Mouse (Mus musculus) cerebellum, adult 18-20 months (tissue): ENCODE results near the gene Camk1g.

Experiments used
- DNase-seq, 2 experiments: peaks; one replicate each; pipeline ENCODE4 v3.0.0; 2021

The Camk1g gene

DNA sequence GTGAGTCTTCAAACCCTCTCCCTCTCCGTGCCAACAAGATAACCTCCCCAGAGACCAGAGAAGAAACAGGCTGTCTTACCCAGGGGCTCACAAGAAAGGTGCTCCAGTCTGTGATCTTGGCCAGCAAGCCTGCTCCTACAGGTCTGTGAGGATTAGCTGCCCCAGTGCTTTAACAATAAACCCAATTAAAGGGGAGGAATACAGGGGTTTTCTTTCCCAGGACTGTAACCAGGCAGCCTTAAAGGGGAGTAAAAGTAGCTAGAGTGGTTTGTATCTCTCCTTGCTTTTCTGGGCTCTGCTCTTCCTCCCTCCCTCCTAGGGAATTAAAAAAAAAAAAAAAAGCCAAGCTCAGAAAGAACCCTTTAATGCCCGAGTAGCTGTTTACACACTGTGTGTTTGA, at the start of gene Camk1g:
Camk1g (minus strand) TSS at position 203 of the 400 bp plus-strand sequence.
- DNase-seq, result no peak

DNA sequence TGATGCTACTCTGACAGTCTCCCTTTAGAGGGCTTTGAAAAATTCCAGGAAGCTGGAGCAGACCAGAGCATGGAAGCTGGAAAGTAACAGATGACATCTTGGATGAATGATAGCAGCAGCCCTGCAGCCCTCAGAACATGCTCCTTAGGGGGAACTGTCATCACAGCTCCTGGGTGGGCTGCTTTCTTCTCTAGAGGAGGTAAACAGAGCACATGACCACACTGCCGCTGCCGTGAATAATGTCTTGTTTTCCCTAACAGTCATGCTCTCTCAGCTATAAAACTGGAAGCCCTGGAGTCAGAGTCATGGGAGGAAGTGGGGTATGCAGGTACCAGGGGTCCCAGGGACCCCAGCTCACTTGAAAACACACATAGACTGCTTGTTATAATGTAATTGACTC, 49.1 kb upstream of the Camk1g start:
- DNase-seq, result no peak

DNA sequence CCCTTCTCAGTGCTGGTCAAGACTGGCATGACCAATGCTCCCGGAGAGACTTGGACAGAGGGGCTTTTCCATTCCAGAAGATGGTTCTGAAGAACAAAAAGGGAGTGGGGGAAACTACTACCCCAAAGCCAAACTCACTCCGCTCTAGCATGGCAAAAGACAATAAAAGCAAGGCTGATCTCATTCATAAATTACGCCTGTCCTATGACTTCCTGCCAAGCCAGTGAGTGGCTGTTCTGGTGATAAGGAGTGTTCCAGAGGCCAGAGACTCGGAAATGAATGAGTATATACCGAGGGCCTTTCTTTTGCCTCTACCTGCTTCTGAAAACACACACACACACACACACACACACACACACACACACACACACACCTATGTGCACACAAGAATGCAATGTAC, 48.6 kb upstream of the Camk1g start:
- no peak for DNase-seq

DNA sequence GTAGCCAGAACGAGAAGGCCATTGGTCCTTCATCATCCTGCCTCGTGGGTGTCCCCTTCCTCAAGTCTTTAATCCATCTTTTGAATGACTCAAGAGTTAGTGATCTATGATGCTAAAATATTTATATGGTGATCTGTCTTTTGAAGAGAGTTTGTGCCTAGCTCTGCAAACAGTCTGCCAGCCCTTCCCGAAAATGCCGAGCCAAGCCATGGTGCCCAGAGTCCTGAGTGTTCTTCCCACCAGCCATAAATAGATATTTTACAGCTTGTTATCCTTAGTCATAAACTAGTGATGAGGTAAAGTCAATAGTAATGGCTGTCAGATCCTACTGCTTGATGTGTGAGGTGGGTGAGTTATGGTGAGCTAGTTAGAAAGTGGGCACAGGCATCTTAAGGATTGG, 44.0 kb upstream of the Camk1g start:
- DNase-seq, result no peak

DNA sequence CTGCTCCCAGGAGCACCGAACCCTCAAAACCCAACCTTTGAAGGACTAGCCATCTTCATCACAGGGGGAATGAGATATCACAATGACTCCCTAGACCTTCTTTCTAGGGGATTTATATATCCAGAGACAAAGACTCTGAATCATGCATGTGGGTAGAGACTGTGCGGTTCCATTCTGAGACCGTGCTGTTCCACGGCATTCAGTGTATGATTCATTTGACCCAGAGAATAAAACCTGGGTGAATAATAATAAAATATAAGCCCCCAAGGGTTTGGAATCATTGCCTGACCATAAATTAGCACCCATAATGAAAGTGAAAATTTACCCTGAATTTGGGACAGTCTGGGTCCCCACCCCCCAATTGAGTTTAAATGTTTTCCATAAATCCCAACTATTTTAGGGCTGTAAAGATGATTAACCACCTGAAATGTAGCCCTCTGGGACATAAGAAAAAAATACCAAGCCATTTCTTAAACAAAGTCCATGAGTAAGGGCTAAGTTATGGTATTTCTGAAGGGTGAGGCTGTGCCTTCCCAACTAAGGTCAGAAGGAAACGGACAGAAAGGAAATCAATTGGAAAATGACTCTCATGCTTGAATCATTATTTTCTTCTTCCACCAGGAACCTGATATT, 43.4 kb upstream of the Camk1g start:
- DNase-seq, result no peak

DNA sequence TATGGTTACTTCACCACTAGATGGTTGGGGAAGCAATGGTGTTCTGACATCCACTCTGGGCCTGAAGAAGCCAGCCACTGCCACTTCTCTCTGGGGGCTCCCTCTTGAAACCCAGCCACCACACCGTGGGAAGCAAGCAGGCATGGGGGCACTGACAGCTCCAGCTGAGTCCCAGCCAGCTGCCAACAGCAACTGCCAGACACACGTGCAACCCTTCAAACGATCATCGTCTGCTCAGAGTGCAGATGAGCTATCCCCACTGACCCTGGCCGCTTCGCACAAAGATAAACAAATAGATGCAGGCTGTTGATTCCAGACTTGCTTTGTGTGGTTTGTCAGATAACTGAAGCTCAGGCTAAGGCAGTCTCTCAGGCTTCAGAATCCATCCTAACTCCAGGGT, 37.4 kb upstream of the Camk1g start:
- DNase-seq, result no peak

DNA sequence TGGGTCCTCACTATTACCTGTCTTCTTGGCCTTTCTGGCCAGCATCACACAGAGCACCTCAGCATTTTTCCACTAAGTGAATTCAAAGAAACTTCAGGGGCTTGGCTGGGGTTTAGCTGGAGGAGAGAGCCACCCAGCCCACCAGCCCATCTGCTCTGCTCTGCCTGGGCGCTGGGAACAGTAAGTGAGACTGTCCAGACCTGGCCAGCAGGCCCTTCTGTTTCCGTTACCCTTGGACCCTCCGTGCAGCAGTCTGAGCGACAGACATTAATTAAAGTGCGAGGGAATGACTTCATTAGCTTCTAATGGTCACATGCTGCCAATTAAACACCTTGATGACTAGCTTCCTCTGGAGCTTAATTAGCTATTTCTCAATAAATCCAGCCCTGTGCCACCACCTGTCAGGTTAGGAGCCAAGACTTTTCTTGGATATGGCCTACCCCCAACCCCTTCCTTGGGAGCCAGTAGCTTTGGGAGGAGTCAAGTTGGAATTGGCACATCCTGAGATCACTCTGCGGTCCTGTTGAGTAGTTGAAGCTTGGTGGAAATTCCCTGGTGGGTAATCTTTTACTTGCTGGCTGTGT, 36.1 kb upstream of the Camk1g start:
- no peak for DNase-seq

DNA sequence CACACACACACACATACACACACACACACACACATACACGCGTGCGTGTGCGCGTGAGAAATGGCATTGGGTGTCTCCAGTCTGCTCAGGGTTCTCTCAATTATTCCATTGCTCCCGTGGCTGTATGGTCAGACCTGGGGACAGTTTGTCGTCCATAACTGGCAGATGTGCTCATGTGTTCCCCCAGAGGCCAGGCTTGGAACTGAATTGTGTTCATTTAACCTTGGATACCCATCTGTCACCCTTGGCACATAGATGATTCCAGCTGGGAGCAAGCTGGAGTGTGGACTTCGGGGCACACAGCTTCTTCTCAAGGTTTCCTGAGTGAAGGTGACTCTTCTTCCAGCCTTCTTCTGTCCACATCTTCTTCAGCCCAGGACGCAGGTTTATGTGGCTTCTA, 31.6 kb upstream of the Camk1g start:
- DNase-seq, result no peak

DNA sequence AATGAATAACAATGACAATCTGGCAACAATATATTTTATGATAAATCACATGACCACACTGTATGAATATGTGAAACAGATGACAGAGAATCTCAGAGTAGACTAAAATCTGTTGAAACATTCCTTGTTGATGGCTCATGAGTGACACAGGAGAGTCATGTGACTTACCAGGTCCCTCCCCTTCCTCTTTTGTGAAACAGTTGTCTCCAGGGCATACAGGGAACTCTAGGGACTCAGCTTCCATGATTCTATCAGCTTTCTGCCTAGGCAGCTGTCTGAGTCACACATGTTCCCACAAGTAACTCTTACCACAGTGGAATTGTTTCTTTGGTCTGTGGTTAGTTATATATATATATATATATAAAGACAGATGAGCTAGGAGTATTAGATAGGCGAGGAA, 30.2 kb upstream of the Camk1g start:
- DNase-seq, result no peak

DNA sequence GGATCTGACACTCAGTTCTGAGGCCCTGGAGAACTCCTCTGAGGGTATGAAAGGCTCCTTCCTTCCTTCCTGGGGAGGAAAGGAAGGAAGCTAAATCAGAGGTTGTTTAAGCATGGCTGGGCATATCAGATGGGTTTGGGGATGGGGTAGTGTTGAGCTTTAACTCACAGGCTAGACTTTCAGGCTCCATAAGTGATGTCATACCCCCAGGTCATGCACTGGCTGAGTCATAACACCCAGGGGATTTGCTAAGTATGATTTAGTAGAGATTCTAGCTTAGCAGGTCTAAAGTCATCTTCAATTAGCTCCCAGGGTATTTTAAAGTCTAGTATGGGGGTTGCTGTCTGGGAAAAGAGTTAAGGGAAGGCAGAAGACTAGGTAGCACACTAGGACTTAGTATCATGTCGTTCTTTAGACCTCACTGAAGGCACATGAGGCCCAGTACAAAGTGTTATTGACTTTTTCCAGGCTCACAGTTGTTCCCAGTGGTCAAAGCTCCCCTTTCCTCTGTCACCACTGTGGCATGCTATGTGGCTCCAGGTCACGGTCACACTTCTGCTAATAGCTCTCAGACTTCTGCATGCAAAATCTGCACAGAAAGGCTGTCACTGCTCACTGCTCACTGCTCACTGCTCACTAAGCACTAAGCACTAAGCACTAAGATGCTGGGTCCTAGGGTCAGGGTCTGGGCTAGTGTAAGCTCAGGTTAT, 28.8 kb upstream of the Camk1g start:
- DNase-seq, result no peak

DNA sequence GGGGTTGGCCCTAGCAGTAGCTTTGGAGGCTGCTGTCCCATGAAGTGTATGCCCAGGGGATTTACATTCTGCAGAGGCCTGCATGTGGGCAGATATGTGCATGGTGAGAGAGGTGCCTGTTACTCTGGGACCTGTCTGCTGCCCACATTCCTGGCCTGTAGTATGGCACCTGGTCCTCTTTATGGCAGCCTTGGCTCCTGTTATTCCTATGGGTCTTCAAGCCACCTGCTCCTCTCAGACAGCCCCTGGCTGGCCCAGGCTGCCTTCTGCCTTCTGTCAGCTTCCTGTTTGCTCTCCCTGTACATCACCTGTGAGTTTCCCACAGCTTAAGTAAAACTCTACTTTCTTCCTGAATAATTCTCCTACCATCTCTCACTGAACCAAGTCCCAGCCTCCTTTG, 27.0 kb upstream of the Camk1g start:
- peak in 1 of 2 experiments; percentile 30 for DNase-seq

DNA sequence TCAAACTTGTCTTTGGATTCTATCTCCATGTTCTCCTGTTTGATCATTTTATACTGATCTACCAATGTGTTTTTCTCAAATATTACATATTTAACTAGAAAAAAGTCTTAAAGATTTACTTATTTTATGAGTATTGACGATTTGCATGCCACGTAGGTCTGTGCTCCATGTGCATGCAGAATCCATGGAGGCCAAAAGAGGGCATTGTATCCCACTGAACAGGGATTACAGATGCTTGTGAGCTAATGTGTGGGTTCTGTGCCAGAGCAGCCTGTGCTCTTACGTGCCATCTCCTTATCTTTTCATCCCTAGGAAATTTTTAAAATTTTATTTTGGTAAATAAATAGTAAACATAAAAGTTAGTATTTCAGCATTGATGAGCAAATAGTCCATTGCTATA, 22.2 kb upstream of the Camk1g start:
- DNase-seq, result no peak

DNA sequence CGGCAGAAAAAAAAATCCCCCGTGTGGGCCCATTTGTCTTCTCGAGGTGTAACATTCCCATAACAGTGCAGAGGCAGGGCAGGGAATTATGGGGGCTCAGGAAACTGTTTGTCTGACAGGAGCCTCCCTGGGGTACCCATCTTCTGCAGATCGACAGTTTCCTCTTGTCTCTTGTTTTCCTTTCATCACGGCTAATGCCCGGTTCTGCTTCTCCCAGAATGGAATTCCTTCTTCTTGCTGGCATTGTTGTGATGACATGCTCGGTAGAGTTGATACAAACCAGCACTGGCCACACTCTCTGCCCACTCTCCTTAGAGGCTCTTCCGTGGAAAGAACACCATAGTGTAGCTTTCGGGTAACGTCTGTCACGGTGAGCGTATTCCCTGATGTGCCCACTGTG, 19.9 kb upstream of the Camk1g start:
- DNase-seq, result no peak

DNA sequence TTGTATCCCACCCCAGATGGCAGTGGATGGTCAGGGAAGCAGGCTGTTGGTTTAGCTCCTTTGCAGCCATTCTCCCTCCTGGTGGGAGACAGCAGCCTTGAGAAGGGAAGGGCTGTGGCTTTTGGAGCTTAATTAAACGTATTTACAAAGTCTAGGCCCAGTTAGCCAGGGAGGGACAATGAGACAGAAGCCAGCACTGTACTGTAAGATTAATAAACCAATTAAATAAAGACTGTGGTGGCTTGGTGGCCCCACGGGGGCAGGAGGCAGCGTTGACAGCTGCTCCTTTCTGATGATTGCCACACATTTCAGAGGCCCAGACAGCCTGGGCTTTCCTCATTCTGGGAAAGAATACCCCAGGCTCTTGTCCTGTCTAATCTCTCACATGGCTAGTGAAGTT, 19.4 kb upstream of the Camk1g start:
- DNase-seq, result no peak

DNA sequence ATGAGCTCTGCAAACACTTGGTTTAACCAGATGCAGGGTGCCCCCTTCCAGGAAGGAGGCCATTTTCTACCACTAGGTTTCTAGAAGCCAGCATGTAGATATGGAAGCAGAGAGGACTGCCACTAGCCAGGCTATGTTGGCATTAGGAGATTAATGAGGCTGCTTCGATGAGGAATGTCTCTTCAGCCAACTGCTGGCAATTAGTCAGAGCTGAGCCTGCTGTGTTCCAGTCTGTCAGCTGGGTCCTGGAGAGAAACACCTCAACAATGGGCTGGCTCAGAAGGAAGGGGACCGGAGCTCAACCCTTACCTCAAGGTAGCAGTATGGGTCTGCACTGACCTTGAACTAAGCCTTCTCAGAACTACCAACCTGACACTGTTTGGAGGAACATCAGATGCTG, 17.1 kb upstream of the Camk1g start:
- peak; percentile 53 to 60 for DNase-seq

DNA sequence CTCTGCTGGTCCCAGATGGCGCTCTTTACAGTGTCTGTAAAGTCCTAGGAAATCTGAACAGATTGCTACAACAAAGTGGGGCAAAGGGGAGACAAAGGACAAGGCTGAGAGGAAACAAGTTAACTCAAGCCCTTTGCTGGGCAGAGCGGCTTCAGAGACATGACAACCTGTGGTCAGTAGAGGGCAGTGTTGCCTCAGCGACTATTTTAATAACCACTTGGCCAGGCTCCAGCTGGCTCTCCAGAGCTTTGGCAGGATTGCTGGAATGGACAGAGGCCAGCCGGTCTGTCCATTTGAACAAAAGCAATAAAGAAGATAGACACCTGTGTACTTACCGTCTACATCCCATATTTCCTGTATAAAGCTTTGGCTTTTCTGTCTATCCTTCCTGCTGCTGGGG, 16.0 kb upstream of the Camk1g start:
- DNase-seq, result peak; percentile 90 to 97

DNA sequence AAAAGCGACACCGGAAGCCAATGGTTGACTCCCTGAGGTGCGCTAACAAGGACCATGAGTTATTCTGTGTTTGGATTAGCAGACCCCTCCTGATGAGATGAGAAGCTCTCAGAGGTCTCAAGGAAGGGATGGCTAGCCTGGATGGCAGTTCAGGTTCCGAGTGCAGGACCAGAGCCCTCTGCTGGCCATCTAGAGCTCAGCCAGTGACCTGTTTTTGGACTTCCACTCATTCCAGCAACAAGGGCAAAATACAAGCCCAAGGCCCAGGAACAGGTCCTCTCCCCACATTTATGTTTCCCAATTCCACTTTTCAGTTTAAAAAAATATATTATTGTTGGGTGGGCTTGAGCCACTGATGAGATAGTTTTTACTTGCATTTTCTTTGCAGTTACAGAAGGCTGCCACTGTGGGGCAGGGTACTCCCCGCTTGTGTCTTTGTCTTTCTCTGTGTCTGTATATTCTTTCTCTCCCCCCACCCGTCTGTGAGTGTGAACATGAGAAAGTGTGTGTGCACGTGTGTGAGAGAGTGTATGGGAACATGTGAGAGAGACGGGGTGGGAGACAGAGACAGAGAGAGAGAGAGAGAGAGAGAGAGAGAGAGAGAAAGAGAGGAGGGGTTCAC, 12.9 kb upstream of the Camk1g start:
- peak; percentile 71 to 75 for DNase-seq

DNA sequence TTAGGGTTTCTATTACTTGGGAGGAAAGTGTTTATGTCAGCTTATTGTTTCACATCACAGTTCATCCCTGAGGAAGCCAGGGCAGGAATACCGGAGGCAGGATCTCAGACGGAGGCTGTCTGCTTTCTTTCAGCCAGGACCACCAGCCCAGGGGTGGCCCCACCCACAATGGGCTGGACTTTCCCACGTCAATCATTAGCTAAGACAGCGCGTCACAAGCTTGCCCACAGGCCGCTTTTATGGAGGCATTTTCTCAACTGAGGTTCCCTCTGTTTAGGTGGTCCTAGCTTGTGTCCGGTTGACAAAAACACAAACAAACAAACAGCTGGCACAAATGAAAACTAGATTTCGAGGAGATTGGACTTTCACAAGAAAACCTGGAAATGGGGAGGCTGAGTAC, 12.3 kb upstream of the Camk1g start:
- no peak for DNase-seq

DNA sequence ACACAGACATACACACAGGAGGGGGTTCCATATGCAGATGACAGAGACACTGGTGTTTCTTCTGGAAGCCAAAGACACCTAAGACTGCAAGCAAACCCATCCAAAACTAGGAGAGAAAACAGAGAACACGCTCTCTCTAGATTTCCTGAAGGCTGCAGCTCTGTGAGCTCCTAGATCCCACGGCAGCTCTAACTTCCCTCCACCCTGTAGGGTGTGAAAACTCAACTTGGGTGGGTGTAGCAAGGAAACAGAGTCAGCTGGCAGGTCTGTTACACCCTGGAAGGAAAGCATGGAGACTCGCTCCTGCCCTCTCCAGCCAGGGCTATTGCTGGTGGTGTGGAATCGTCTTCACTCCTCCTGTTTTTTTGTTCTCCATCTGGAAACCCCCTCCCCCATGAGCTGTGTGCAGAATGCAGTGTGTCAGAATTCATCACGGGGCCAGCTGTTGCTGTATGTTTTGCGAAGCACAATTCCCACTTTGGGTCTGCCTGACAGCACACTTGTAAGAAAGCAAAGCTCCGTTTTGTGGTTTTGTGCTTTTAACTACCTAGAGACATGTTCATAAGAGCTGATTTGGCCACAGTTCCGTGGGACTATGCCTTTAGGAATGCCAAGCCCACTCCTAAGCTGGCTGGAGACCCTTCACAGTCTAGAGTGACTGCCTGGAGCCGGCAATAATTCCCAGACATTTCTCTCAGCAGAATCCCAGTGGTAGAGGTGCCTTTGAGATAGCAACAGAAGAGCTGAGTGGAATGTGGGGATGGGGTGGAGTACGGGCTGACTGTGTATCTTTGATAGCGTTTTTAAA, 11.7 kb upstream of the Camk1g start:
- no peak for DNase-seq

DNA sequence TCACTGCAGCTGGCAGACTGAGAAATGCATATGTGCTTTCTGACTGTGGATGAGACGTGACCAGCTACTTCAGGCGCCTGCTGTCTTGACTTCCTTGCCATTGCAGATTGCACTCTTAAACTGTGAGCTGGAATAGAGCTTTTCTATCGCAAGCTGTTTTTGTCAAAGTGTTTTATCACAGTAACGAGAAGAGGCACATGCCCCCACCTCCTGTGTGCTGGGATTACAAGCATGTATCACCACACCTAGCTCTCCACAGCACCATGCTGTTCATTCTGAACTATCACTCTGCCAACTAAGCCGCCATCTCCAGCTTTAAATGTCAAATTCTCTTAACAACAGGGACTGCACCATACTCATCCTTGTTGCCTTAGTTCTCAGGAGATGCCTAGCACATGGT, 10.8 kb upstream of the Camk1g start:
- no peak for DNase-seq

DNA sequence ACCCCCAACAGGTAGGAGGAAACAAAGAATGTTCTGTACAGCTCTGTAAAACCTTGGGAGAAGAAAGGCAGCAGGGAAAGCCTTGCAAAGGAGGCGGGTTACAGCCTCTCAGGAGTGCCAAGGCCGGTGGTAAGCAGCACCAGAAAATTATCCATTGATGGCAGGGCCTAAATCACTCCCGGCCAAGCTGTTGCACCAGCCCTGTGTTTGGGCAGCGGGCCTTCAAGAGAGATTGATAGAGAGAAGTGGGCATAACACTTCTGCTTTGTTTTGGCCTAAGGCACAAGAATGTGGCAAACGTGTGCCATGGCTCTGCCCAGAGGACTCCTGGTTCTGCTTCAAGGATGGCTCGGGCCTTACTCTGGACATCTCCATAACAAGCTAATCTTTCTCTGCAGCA, 9.5 kb upstream of the Camk1g start:
- DNase-seq, result no peak

DNA sequence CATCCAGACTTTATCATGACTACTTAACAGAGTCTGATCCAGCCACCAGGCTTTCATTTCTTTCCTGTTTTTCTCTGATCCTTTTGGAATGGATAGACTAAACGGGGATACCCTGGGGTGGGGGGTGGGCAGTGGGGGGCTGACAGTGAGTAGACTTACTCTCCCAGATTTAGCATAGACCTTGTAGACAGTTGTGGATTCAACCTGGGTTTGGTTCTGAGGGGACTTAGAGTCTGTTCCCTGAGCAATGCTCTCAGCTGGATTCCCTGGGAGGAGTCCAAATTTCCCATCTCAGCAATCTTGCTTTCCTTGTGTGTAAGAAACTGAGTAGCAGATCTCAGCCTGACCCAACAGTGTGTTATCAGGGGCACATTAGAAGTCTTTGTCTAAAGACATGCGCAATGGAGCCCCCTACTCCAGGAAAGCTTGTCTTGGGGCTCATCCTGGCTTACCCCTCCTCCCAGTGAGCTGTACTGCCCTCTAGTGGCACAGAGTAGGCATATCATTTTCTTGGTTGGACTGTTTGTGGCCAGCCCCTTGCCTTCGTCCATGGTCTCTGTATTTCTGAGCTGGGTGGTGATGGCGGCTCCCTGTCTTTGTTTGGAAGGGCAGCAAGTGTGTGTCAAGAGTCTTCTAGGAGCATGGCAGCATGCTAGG, 6.5 kb upstream of the Camk1g start:
- DNase-seq, result peak; percentile 61 to 72
